Mouse (Mus musculus) MEL (cell line): ENCODE measurements at regions not wholly inside any gene's neighbourhood (a gene's known extent, or its start where the extent isn't known, plus 50 kb on each side); places are given as distances from the start of the nearest gene placed in this dataset.

Experiments
- CTCF ChIP-seq, 3 experiments: IDR thresholded peaks in 2 of 3; conservative IDR thresholded peaks in 1 of 3; 2 replicates each; pipeline ENCODE4 v1.5.1; 2011 to 2012; ENCODE audit warnings: low read length in 3 of 3, low read depth in 2 of 3, mild to moderate bottlenecking in 2 of 3, improper control_type of control experiment in 1 of 3, inconsistent platforms in 1 of 3, mixed read lengths in 1 of 3, moderate library complexity in 1 of 3; ENCODE audit not compliant: control insufficient read depth in 1 of 3, insufficient read depth in 1 of 3, poor library complexity in 1 of 3, severe bottlenecking in 1 of 3
- E2F4 ChIP-seq: IDR thresholded peaks from 2 replicates; pipeline ENCODE4 v1.6.1; 2011; ENCODE audit warnings: low read depth, low read length, improper control_type of control experiment, borderline replicate concordance
- EP300 ChIP-seq, 2 experiments: IDR thresholded peaks; 2 replicates each; pipeline ENCODE4 v1.6.1; 2011; ENCODE audit warnings: improper control_type of control experiment in 2 of 2, low read length in 2 of 2, low read depth in 1 of 2, mild to moderate bottlenecking in 1 of 2
- GABPA ChIP-seq: IDR thresholded peaks from 2 replicates; pipeline ENCODE4 v1.6.1; 2012; ENCODE audit warnings: low read depth, mild to moderate bottlenecking, inconsistent platforms, low read length, improper control_type of control experiment, moderate library complexity
- HCFC1 ChIP-seq: IDR thresholded peaks from 2 replicates; pipeline ENCODE4 v1.6.1; 2012; ENCODE audit warnings: low read depth, mild to moderate bottlenecking, inconsistent platforms, low read length, improper control_type of control experiment, moderate library complexity
- MYC ChIP-seq: IDR thresholded peaks from 2 replicates; pipeline ENCODE4 v1.6.1; 2011; ENCODE audit warnings: low read depth, mild to moderate bottlenecking, low read length, improper control_type of control experiment, moderate library complexity
- POLR2A ChIP-seq, 2 experiments: IDR thresholded peaks; 2 replicates each; pipeline ENCODE4 v1.6.1; 2011 to 2012; ENCODE audit warnings: low read length in 2 of 2, mild to moderate bottlenecking in 2 of 2, control low read depth in 1 of 2, improper control_type of control experiment in 1 of 2, low read depth in 1 of 2, moderate library complexity in 1 of 2; ENCODE audit not compliant: control insufficient read depth in 1 of 2, insufficient read depth in 1 of 2, poor library complexity in 1 of 2
- TAL1 ChIP-seq: IDR thresholded peaks from 2 replicates; pipeline ENCODE4 v1.6.1; 2012; ENCODE audit warnings: mild to moderate bottlenecking, inconsistent platforms, low read length, moderate library complexity, mixed read lengths
- TCF12 ChIP-seq: IDR thresholded peaks from 2 replicates; pipeline ENCODE4 v1.6.1; 2014; ENCODE audit warnings: low read depth, mild to moderate bottlenecking, inconsistent platforms, low read length, improper control_type of control experiment, moderate library complexity

GRCm38 (mm10) chr1:143860319-143860718 lies 83.2 kb downstream of the Uchl5 start:
- TF ChIP-seq POLR2A (IDR thresholded peaks at IDR 0.05; ENCODE audit: control insufficient read depth in 1 of 2, insufficient read depth in 1 of 2, low read depth in 1 of 2, low read length in 2 of 2, poor library complexity in 1 of 2) (no peak), TCF12 (no peak), CTCF (IDR thresholded peaks at IDR 0.05 in 2 of 3, conservative IDR thresholded peaks at IDR 0.05 in 1 of 3; ENCODE audit: control insufficient read depth in 1 of 3, insufficient read depth in 1 of 3, low read depth in 2 of 3, low read length in 3 of 3, poor library complexity in 1 of 3, severe bottlenecking in 1 of 3) (no peak), MYC (no peak), E2F4 (no peak), GABPA (no peak), HCFC1 (no peak), EP300 (IDR thresholded peaks at IDR 0.05; ENCODE audit: low read depth in 1 of 2, low read length in 2 of 2) (no peak), TAL1 (no peak)
